Mouse (Mus musculus) liver, postnatal 0 days (tissue): ENCODE data around the gene Kcnj10.

Experiments used
- CTCF ChIP-seq: sonication (generic); IDR thresholded peaks from 2 replicates; pipeline ENCODE4 v1.5.1; 2016; ENCODE audit warnings: antibody characterized with exemption, low read depth
- EP300 ChIP-seq: IDR thresholded peaks from 2 replicates; pipeline ENCODE4 v1.6.1; 2016; ENCODE audit warnings: antibody characterized with exemption, low read depth, mild to moderate bottlenecking

DNA sequence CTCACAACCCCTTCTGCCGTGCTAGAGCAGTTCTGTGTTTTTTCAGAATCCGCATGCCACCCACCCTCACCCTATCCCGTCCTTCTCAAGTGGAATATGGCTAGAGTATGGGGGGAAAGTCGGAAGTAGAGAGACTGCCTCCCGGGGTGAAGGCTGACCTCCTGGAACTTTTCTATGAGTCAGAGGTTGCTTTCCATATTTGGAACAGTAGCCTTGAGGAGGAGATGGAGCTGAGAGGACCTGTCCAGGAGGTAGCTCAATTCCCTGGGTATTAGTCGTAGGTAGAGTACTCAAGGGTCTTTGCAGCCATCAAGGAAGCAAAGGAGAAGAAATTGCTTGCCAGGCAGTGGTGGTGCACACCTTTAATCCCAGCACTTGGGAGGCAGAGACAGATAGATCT is 11.0 kb downstream of the Kcnj10 start:
- no peak for TF ChIP-seq CTCF
- TF ChIP-seq EP300 = no peak
